ENCODE assay signal across 7 mouse cellular contexts in genomic region chr10:30825049-30825448, GRCm38 (mm10). TPM values are rescaled to one million over a fixed set of nuclear protein-coding genes. Genes with fewer than 3 reads are reported as not detected.
A peak's percentile ranks its signal among the peaks of the same experiment; 100 is the strongest.
DNase-seq lines count a peak whose midpoint lies in the region; ATAC-seq and TF ChIP-seq lines count a peak whose summit lies in the region.

No protein-coding gene starts in this region.

- H3K4me1 ChIP-seq in CH12.LX (ENCODE audit: control insufficient read depth in 1 of 2, insufficient read depth in 2 of 2), result no peaks in the 10 kb centered on the region

- TF ChIP-seq RAD21 in CH12.LX (IDR thresholded peaks at IDR 0.05; ENCODE audit: low read depth, low read length), result peak; percentile 86

- ATAC-seq in activated CD4-positive, CD25-positive, alpha-beta regulatory T cell, adult 4 months, result peak; percentile 68

- no peaks in the 10 kb centered on the region for H3K9me3 ChIP-seq in CH12.LX (replicated peaks; ENCODE audit: low read length)

- peak; percentile 17 for DNase-seq in kidney, postnatal 10 days
- no peak for DNase-seq in kidney, postnatal 4 days
- DNase-seq in CH12.LX (ENCODE audit: extremely low read depth), result peak; percentile 50
- peak; percentile 24 to 60 for DNase-seq in kidney, postnatal 36 days
- peak; percentile 34 for DNase-seq in telencephalon, adult 2 months (ENCODE audit: low read depth, low spot score)
- no peak for DNase-seq in urinary bladder, postnatal 4 days (ENCODE audit: low spot score in 2 of 2)

- no peak overlapping the region for H3K27ac ChIP-seq in CH12.LX (ENCODE audit: insufficient read depth, low read depth)

- no peaks in the 10 kb centered on the region for H3K79me2 ChIP-seq in CH12.LX (replicated peaks; ENCODE audit: control insufficient read depth, extremely low read depth, insufficient read depth, poor library complexity, severe bottlenecking)

- H3K9ac ChIP-seq in CH12.LX (ENCODE audit: insufficient read depth, low read depth), result no peak overlapping the region

- no peak overlapping the region for H3K4me3 ChIP-seq in CH12.LX (replicated peaks in 1 of 3; ENCODE audit: low read depth in 2 of 3, low read length in 2 of 3, poor library complexity in 1 of 3)

- in situ Hi-C loops in CH12.LX (cut with MboI; ENCODE audit: low pct_ligation_motif_present, low pct_unique_long_range_greater_than_20kb, low sequenced_read_pairs), result loop anchor here (5.0 kb wide), 1 partner anchor 477 kb away; no protein-coding TSS in a partner anchor

- TF ChIP-seq EP300 in CH12.LX (IDR thresholded peaks at IDR 0.05; ENCODE audit: low read length), result no peak

- H3K36me3 ChIP-seq in CH12.LX (replicated peaks in 1 of 2; ENCODE audit: control insufficient read depth in 1 of 2, insufficient read depth in 1 of 2, low read length in 1 of 2), result no peaks in the 10 kb centered on the region

- TF ChIP-seq CTCF in CH12.LX (conservative IDR thresholded peaks at IDR 0.05 in 1 of 2, IDR thresholded peaks at IDR 0.05 in 1 of 2; ENCODE audit: low read depth in 2 of 2, low read length in 2 of 2), result peak in 1 of 2 experiments; percentile 75; a peak in 2 of 4 replicates

- TF ChIP-seq POLR2A in CH12.LX (IDR thresholded peaks at IDR 0.05; ENCODE audit: low read depth, low read length), result no peak

- dilution Hi-C loops in CH12.LX (cut with MboI; ENCODE audit: extremely low pct_ligation_motif_present, extremely low pct_unique_long_range_greater_than_20kb, low sequenced_read_pairs), result no loop called here

- H3K4me2 ChIP-seq in CH12.LX (ENCODE audit: insufficient read depth, low read depth, poor library complexity, severe bottlenecking), result no peak overlapping the region

- H3K27me3 ChIP-seq in CH12.LX (replicated peaks), result no peaks in the 10 kb centered on the region

TF ChIP-seq in CH12.LX, 34 proteins besides CTCF, POLR2A, EP300 and RAD21:
- TF ChIP-seq ZC3H11A (IDR thresholded peaks at IDR 0.05; ENCODE audit: low read depth, low read length) (peak; percentile 28; the same call in 1 of the 2 replicates), SMC3 (IDR thresholded peaks at IDR 0.05; ENCODE audit: low read depth, low read length) (peak; percentile 76), ZKSCAN1 (IDR thresholded peaks at IDR 0.05; ENCODE audit: borderline replicate concordance, low read depth, low read length) (no peak)
TF ChIP-seq in CH12.LX: peak in this region for 2.

RNA-seq across cellular contexts. Expression of gene Hey2, which starts 17.6 kb away (rescaled TPM):
- not detected in 2 replicates for total RNA-seq in CH12.LX (2012; rRNA removed)
- total RNA-seq in CH12.LX (2014; rRNA removed), result 0.11 and 0.13 TPM in 2 replicates
- not detected in 2 replicates for polyA plus RNA-seq in CH12.LX (2012; ENCODE audit: insufficient read length, low read depth)
- polyA plus RNA-seq in activated CD4-positive, CD25-positive, alpha-beta regulatory T cell, adult 4 months (2017; shearing (Covaris generic)), result not detected

RNA-seq across cellular contexts. Expression of gene Ncoa7, which starts 21.9 kb away (rescaled TPM):
- 3.4 and 4.7 TPM in 2 replicates for total RNA-seq in CH12.LX (2012; rRNA removed)
- 7.0 and 7.3 TPM in 2 replicates for total RNA-seq in CH12.LX (2014; rRNA removed)
- polyA plus RNA-seq in CH12.LX (2012; ENCODE audit: insufficient read length, low read depth), result 9.2 and 10.4 TPM in 2 replicates
- polyA plus RNA-seq in activated CD4-positive, CD25-positive, alpha-beta regulatory T cell, adult 4 months (2017; shearing (Covaris generic)), result 100 to 1,000 TPM; 132 to 145 TPM

Comparison
In these comparisons a context has a peak if more than half of its experiments do, and no peak if none do; other contexts are left out.
1. DNase-seq: peak in kidney, postnatal 10 days (single experiment), CH12.LX (single experiment), kidney, postnatal 36 days (2 of 2) and telencephalon, adult 2 months (single experiment); none in kidney, postnatal 4 days (0 of 2) and urinary bladder, postnatal 4 days (0 of 2).
2. RNA of gene Ncoa7, which starts 21.9 kb away (polyA plus RNA-seq): 132 to 145 TPM in activated CD4-positive, CD25-positive, alpha-beta regulatory T cell, adult 4 months; 9.2 to 10.4 TPM in CH12.LX; every median in the first group is over 10 times any median in the second.